Mouse (Mus musculus): Measurements from ENCODE around the gene Tigd4. TPM values are rescaled to one million over a fixed set of nuclear protein-coding genes. Genes with fewer than 3 reads are reported as not detected.
"Not testable (repeated sequence)": the region's sequence is repeated elsewhere in the genome, so short reads cannot be mapped to it uniquely, and the experiment has no call there.

Tigd4 gene
- polyA plus RNA-seq (2012; fragmentation: generic; extraction: Trizol) = not detected
- long read RNA-seq, experiment 1 = 0 reads
- long read RNA-seq, experiment 2 = 0 reads

- Histone ChIP-seq H3K36me3 (ENCODE audit: control insufficient read depth, insufficient read depth) (no peaks in the 10 kb centered on the region), H3K4me3 (ENCODE audit: insufficient read depth, poor library complexity, severe bottlenecking) (no peak within 1 kb of the TSS), H3K79me3 (ENCODE audit: low read depth) (no peaks in the 10 kb centered on the region), H3K27me3 (ENCODE audit: control insufficient read depth, insufficient read depth, insufficient read length) (no peaks in the 10 kb centered on the region), H3ac (ENCODE audit: control insufficient read depth, insufficient read length, low read depth) (no peak within 1 kb of the TSS), H3K79me2 (ENCODE audit: control insufficient read depth, insufficient read depth) (no peaks in the 10 kb centered on the region)
- TF ChIP-seq CTCF (IDR thresholded peaks at IDR 0.05; ENCODE audit: control insufficient read depth, insufficient read depth, insufficient read length) = no peak
- no peak for TF ChIP-seq FOSL1 (IDR thresholded peaks at IDR 0.05; ENCODE audit: insufficient read depth, low read length, poor library complexity, severe bottlenecking)
Observed at GRCm38 (mm10) chr3:84593274-84593673, at the start of gene Tigd4. Gene Tigd4 (plus strand): TSS chr3:84593574.

- no peaks in the 10 kb centered on the region for H3K27me3 ChIP-seq (ENCODE audit: control insufficient read depth, insufficient read depth, insufficient read length)
- no peak overlapping the region for H3K4me3 ChIP-seq (ENCODE audit: insufficient read depth, poor library complexity, severe bottlenecking)
- TF ChIP-seq USF1 (IDR thresholded peaks at IDR 0.05; ENCODE audit: low read depth) (no peak), CTCF (IDR thresholded peaks at IDR 0.05; ENCODE audit: control insufficient read depth, insufficient read depth, insufficient read length) (no peak), MAX (IDR thresholded peaks at IDR 0.05) (no peak), FOSL1 (IDR thresholded peaks at IDR 0.05; ENCODE audit: insufficient read depth, low read length, poor library complexity, severe bottlenecking) (no peak), MYOD1 (IDR thresholded peaks at IDR 0.05; ENCODE audit: control insufficient read depth, insufficient read length, low read depth) (no peak), CEBPB (IDR thresholded peaks at IDR 0.05; ENCODE audit: low read depth) (no peak), MYOG (IDR thresholded peaks at IDR 0.05; ENCODE audit: control insufficient read depth, extremely low read depth, insufficient read length) (no peak)
- H3ac ChIP-seq (ENCODE audit: control insufficient read depth, insufficient read length, low read depth) = no peak overlapping the region
- peaks cover 18% of the 10 kb centered on the region for H3K79me3 ChIP-seq (ENCODE audit: low read depth)
- H3K36me3 ChIP-seq (ENCODE audit: control insufficient read depth, insufficient read depth) = no peaks in the 10 kb centered on the region
- peaks cover 38% of the 10 kb centered on the region for H3K79me2 ChIP-seq (ENCODE audit: control insufficient read depth, insufficient read depth)
Observed at GRCm38 (mm10) chr3:84547177-84547576, 46.2 kb upstream of the Tigd4 start.

- Histone ChIP-seq H3ac (ENCODE audit: control insufficient read depth, insufficient read length, low read depth) (no peak overlapping the region), H3K27me3 (ENCODE audit: control insufficient read depth, insufficient read depth, insufficient read length) (no peaks in the 10 kb centered on the region), H3K4me3 (ENCODE audit: insufficient read depth, poor library complexity, severe bottlenecking) (no peak overlapping the region), H3K79me3 (ENCODE audit: low read depth) (peaks cover 42% of the 10 kb centered on the region), H3K79me2 (ENCODE audit: control insufficient read depth, insufficient read depth) (peaks cover 83% of the 10 kb centered on the region), H3K36me3 (ENCODE audit: control insufficient read depth, insufficient read depth) (no peaks in the 10 kb centered on the region)
- TF ChIP-seq MYOD1 (IDR thresholded peaks at IDR 0.05; ENCODE audit: control insufficient read depth, insufficient read length, low read depth) (no peak), MYOG (IDR thresholded peaks at IDR 0.05; ENCODE audit: control insufficient read depth, extremely low read depth, insufficient read length) (no peak), MAX (IDR thresholded peaks at IDR 0.05) (no peak), USF1 (IDR thresholded peaks at IDR 0.05; ENCODE audit: low read depth) (no peak), CTCF (IDR thresholded peaks at IDR 0.05; ENCODE audit: control insufficient read depth, insufficient read depth, insufficient read length) (no peak), CEBPB (IDR thresholded peaks at IDR 0.05; ENCODE audit: low read depth) (no peak), FOSL1 (IDR thresholded peaks at IDR 0.05; ENCODE audit: insufficient read depth, low read length, poor library complexity, severe bottlenecking) (no peak)
Observed at GRCm38 (mm10) chr3:84555780-84556179, 37.6 kb upstream of the Tigd4 start.

- TF ChIP-seq MAX (IDR thresholded peaks at IDR 0.05) (no peak), MYOD1 (IDR thresholded peaks at IDR 0.05; ENCODE audit: control insufficient read depth, insufficient read length, low read depth) (no peak), CTCF (IDR thresholded peaks at IDR 0.05; ENCODE audit: control insufficient read depth, insufficient read depth, insufficient read length) (no peak), CEBPB (IDR thresholded peaks at IDR 0.05; ENCODE audit: low read depth) (no peak), MYOG (IDR thresholded peaks at IDR 0.05; ENCODE audit: control insufficient read depth, extremely low read depth, insufficient read length) (no peak), FOSL1 (IDR thresholded peaks at IDR 0.05; ENCODE audit: insufficient read depth, low read length, poor library complexity, severe bottlenecking) (no peak), USF1 (IDR thresholded peaks at IDR 0.05; ENCODE audit: low read depth) (no peak)
- H3K79me3 ChIP-seq (ENCODE audit: low read depth) = peaks cover 46% of the 10 kb centered on the region
- H3K79me2 ChIP-seq (ENCODE audit: control insufficient read depth, insufficient read depth) = peaks cover 86% of the 10 kb centered on the region
- no peaks in the 10 kb centered on the region for H3K27me3 ChIP-seq (ENCODE audit: control insufficient read depth, insufficient read depth, insufficient read length)
- no peaks in the 10 kb centered on the region for H3K36me3 ChIP-seq (ENCODE audit: control insufficient read depth, insufficient read depth)
- no peak overlapping the region for H3K4me3 ChIP-seq (ENCODE audit: insufficient read depth, poor library complexity, severe bottlenecking)
- no peak overlapping the region for H3ac ChIP-seq (ENCODE audit: control insufficient read depth, insufficient read length, low read depth)
Observed at GRCm38 (mm10) chr3:84558301-84558700, 35.1 kb upstream of the Tigd4 start.

- H3K4me3 ChIP-seq (ENCODE audit: insufficient read depth, poor library complexity, severe bottlenecking); H3ac ChIP-seq (ENCODE audit: control insufficient read depth, insufficient read length, low read depth); H3K36me3 ChIP-seq (ENCODE audit: control insufficient read depth, insufficient read depth); H3K27me3 ChIP-seq (ENCODE audit: control insufficient read depth, insufficient read depth, insufficient read length): not testable (repeated sequence)
- Histone ChIP-seq H3K79me3 (ENCODE audit: low read depth) (peaks cover 46% of the 10 kb centered on the region), H3K79me2 (ENCODE audit: control insufficient read depth, insufficient read depth) (peaks cover 97% of the 10 kb centered on the region)
Observed at GRCm38 (mm10) chr3:84562911-84563310, 30.5 kb upstream of the Tigd4 start.

- Histone ChIP-seq H3ac (ENCODE audit: control insufficient read depth, insufficient read length, low read depth) (no peak overlapping the region), H3K27me3 (ENCODE audit: control insufficient read depth, insufficient read depth, insufficient read length) (no peaks in the 10 kb centered on the region), H3K79me3 (ENCODE audit: low read depth) (peaks cover 48% of the 10 kb centered on the region), H3K36me3 (ENCODE audit: control insufficient read depth, insufficient read depth) (no peaks in the 10 kb centered on the region), H3K4me3 (ENCODE audit: insufficient read depth, poor library complexity, severe bottlenecking) (no peak overlapping the region), H3K79me2 (ENCODE audit: control insufficient read depth, insufficient read depth) (peaks cover 97% of the 10 kb centered on the region)
- no peak for TF ChIP-seq USF1 (IDR thresholded peaks at IDR 0.05; ENCODE audit: low read depth)
- TF ChIP-seq MAX (IDR thresholded peaks at IDR 0.05) = no peak
- no peak for TF ChIP-seq MYOG (IDR thresholded peaks at IDR 0.05; ENCODE audit: control insufficient read depth, extremely low read depth, insufficient read length)
- no peak for TF ChIP-seq MYOD1 (IDR thresholded peaks at IDR 0.05; ENCODE audit: control insufficient read depth, insufficient read length, low read depth)
- no peak for TF ChIP-seq CTCF (IDR thresholded peaks at IDR 0.05; ENCODE audit: control insufficient read depth, insufficient read depth, insufficient read length)
- no peak for TF ChIP-seq CEBPB (IDR thresholded peaks at IDR 0.05; ENCODE audit: low read depth)
- TF ChIP-seq FOSL1 (IDR thresholded peaks at IDR 0.05; ENCODE audit: insufficient read depth, low read length, poor library complexity, severe bottlenecking) = no peak
Observed at GRCm38 (mm10) chr3:84563415-84563814, 30.0 kb upstream of the Tigd4 start.

Measured in C2C12 (cell line).